Mouse (Mus musculus) G1E (cell line): ENCODE measurements around the gene Dennd1c. TPM values are rescaled to one million over a fixed set of nuclear protein-coding genes. Genes with fewer than 3 reads are reported as not detected.
A peak's percentile ranks its signal among the peaks of the same experiment; 100 is the strongest.

Experiments used
- ATAC-seq: 2 replicates; pipeline ENCODE4 v1.8.0; 2016; ENCODE audit warnings: mild to moderate bottlenecking; ENCODE audit not compliant: insufficient number of reproducible peaks, poor library complexity, low FRiP score, severe bottlenecking; ENCODE audit errors: extremely low read depth
- DNase-seq: peaks from one replicate; pipeline ENCODE4 v3.0.0; 2012; ENCODE audit warnings: low spot score
- H3K27me3 ChIP-seq: 2 replicates; pipeline ENCODE4 v1.6.1; 2012; ENCODE audit warnings: mild to moderate bottlenecking, low read length, inconsistent platforms; ENCODE audit not compliant: insufficient read depth
- H3K36me3 ChIP-seq: replicated peaks from 2 replicates; pipeline ENCODE3; 2012; ENCODE audit warnings: mild to moderate bottlenecking, inconsistent platforms
- H3K4me1 ChIP-seq: 2 replicates; pipeline ENCODE4 v1.6.1; 2012; ENCODE audit warnings: low read depth, low read length, inconsistent platforms, mixed read lengths; ENCODE audit not compliant: insufficient read depth
- H3K4me3 ChIP-seq: 2 replicates; pipeline ENCODE4 v1.5.1; 2012; ENCODE audit warnings: low read depth, mild to moderate bottlenecking, inconsistent platforms, low read length, moderate library complexity, mixed read lengths
- H3K9me3 ChIP-seq: replicated peaks from 2 replicates; pipeline ENCODE4 v1.6.1; 2012; ENCODE audit warnings: inconsistent platforms
- CTCF ChIP-seq: IDR thresholded peaks from 2 replicates; pipeline ENCODE4 v1.5.1; 2012; ENCODE audit warnings: low read depth, low read length, inconsistent platforms, mixed read lengths
- GATA1 ChIP-seq: IDR thresholded peaks from 2 replicates; pipeline ENCODE4 v1.6.1; 2012; ENCODE audit warnings: borderline replicate concordance, low read length, inconsistent platforms, mixed read lengths
- GATA2 ChIP-seq: IDR thresholded peaks from 2 replicates; pipeline ENCODE4 v1.6.1; 2012; ENCODE audit warnings: low read depth, low read length, inconsistent platforms, borderline replicate concordance
- POLR2AphosphoS5 ChIP-seq: IDR thresholded peaks from 2 replicates; pipeline ENCODE4 v1.6.1; 2012; ENCODE audit warnings: low read depth, low read length, inconsistent platforms; ENCODE audit not compliant: insufficient replicate concordance
- TAL1 ChIP-seq: conservative IDR thresholded peaks from 2 replicates; pipeline ENCODE4 v1.6.1; 2012; ENCODE audit warnings: low read depth, low read length, inconsistent platforms, mixed read lengths
- polyA plus RNA-seq: library from polyadenylated mRNA; stranded (reverse); fragments of >175 nt; gene quantifications from 2 replicates; pipeline ENCODE4 v1.2.3, GENCODE M21; 2012
- total RNA-seq, 2 experiments: library from RNA; stranded (forward) in 1 of 2; stranded (reverse) in 1 of 2; fragments of 200-1000 nt in 1 of 2; fragments of >200 nt in 1 of 2; fragmentation: Nextera tagmentation in 1 of 2; gene quantifications; 2 replicates each; pipeline ENCODE4 v1.2.3; 2014 to 2017

Dennd1c gene
- 25.8 and 39.7 TPM in 2 replicates for total RNA-seq (2014; fragmentation: Nextera tagmentation)
- 13.4 and 14.3 TPM in 2 replicates for total RNA-seq (2017)
- 23.3 and 24.6 TPM in 2 replicates for polyA plus RNA-seq

GRCm38 (mm10) chr17:57078336-57078735 is at the start of gene Dennd1c:
TSS of gene Dennd1c (minus strand) at chr17:57078514.
- DNase-seq (peak; percentile 71), ATAC-seq (peak; percentile 77)
- H3K4me3 ChIP-seq = peak within 1 kb of the TSS; percentile 69
- peaks cover 26% of the 10 kb centered on the region for H3K27me3 ChIP-seq
- peaks cover 53% of the 10 kb centered on the region for H3K4me1 ChIP-seq
- no peaks in the 10 kb centered on the region for H3K9me3 ChIP-seq
- TF ChIP-seq GATA1 = no peak
- TF ChIP-seq POLR2AphosphoS5 = no peak
- no peak for TF ChIP-seq CTCF
- no peak for TF ChIP-seq GATA2
- no peak for TF ChIP-seq TAL1
- peaks cover 34% of the 10 kb centered on the region for H3K36me3 ChIP-seq

GRCm38 (mm10) chr17:57125853-57126622 is 47.7 kb upstream of the Dennd1c start:
- ATAC-seq (peak; percentile 50; the same call in 1 of the 2 replicates), DNase-seq (no peak)

GRCm38 (mm10) chr17:57124792-57125191 is 46.5 kb upstream of the Dennd1c start:
- Histone ChIP-seq H3K36me3 (no peaks in the 10 kb centered on the region), H3K4me3 (no peak overlapping the region), H3K4me1 (peaks cover 64% of the 10 kb centered on the region), H3K27me3 (no peaks in the 10 kb centered on the region), H3K9me3 (no peaks in the 10 kb centered on the region)
- no peak for TF ChIP-seq TAL1
- no peak for TF ChIP-seq POLR2AphosphoS5
- no peak for TF ChIP-seq GATA2
- no peak for TF ChIP-seq CTCF
- no peak for TF ChIP-seq GATA1
- DNase-seq = no peak
- ATAC-seq = no peak

More at GRCm38 (mm10) chr17:57125853-57126622, 47.7 kb upstream of the Dennd1c start:
- no peaks in the 10 kb centered on the region for H3K36me3 ChIP-seq
- no peaks in the 10 kb centered on the region for H3K27me3 ChIP-seq
- H3K4me3 ChIP-seq = no peak overlapping the region
- no peak for TF ChIP-seq POLR2AphosphoS5
- no peak for TF ChIP-seq GATA2
- TF ChIP-seq TAL1 = no peak
- TF ChIP-seq CTCF = no peak
- no peak for TF ChIP-seq GATA1
- no peaks in the 10 kb centered on the region for H3K9me3 ChIP-seq
- peaks cover 74% of the 10 kb centered on the region for H3K4me1 ChIP-seq

GRCm38 (mm10) chr17:57123192-57124118 is 45.1 kb upstream of the Dennd1c start:
- Histone ChIP-seq H3K9me3 (no peaks in the 10 kb centered on the region), H3K4me1 (peaks cover 64% of the 10 kb centered on the region), H3K36me3 (no peaks in the 10 kb centered on the region), H3K27me3 (no peaks in the 10 kb centered on the region), H3K4me3 (no peak overlapping the region)
- TF ChIP-seq GATA2 = no peak
- TF ChIP-seq POLR2AphosphoS5 = no peak
- no peak for TF ChIP-seq CTCF
- TF ChIP-seq GATA1 = no peak
- no peak for DNase-seq
- no peak for ATAC-seq

GRCm38 (mm10) chr17:57121856-57122255 is 43.5 kb upstream of the Dennd1c start:
- H3K4me1 ChIP-seq = peaks cover 55% of the 10 kb centered on the region
- no peaks in the 10 kb centered on the region for H3K9me3 ChIP-seq
- no peak for DNase-seq
- no peak for ATAC-seq
- H3K36me3 ChIP-seq = no peaks in the 10 kb centered on the region
- no peak overlapping the region for H3K4me3 ChIP-seq
- no peak for TF ChIP-seq GATA2
- TF ChIP-seq TAL1 = no peak
- TF ChIP-seq CTCF = no peak
- no peak for TF ChIP-seq GATA1
- TF ChIP-seq POLR2AphosphoS5 = no peak
- H3K27me3 ChIP-seq = 0 out of 2 replicates have a peak, but pooled peaks cover 3% of the 10 kb centered on the region
